Mouse (Mus musculus): Measurements from ENCODE around the gene Prol1.
"Not testable (repeated sequence)": the region's sequence is repeated elsewhere in the genome, so short reads cannot be mapped to it uniquely, and the experiment has no call there.

Gene Prol1

GRCm38 (mm10) chr5:88317012-88317411, at the start of gene Prol1:
Gene Prol1 (plus strand): TSS chr5:88317312.
- in situ Hi-C loops (cut with MboI) = no loop called here

GRCm38 (mm10) chr5:88268619-88269018, 48.5 kb upstream of the Prol1 start, which contains the start of gene Gm7714:
Gene Gm7714 (plus strand): TSS chr5:88268919.
- in situ Hi-C loops (cut with MboI) = no loop called here

DNA sequence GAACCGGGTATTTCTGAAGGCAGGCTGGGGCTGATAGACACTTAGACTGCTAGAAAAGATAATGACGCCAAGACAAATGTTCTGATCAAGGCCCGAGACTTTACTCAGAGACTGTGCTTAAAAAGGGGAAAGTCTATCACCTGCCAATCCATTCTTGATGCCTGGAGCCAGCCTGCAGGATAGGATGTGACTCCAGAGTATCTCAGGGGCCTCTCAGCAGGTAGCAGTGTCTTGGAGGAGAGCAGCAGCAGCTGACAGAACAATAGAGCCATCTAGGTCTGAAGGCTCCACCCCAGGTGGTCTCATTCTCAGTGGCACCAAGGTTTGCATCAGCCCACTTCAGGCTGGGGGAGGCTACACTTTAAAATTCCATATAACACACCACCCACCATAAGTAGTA, 5.8 kb upstream of the Prol1 start:
- in situ Hi-C loops (cut with MboI) = not testable (repeated sequence)

GRCm38 (mm10) chr5:88348533-88348932, 31.4 kb downstream of the Prol1 start:
- in situ Hi-C loops (cut with MboI) = not testable (repeated sequence)

GRCm38 (mm10) chr5:88364768-88365167, 47.7 kb downstream of the Prol1 start:
- in situ Hi-C loops (cut with MboI) = no loop called here

DNA sequence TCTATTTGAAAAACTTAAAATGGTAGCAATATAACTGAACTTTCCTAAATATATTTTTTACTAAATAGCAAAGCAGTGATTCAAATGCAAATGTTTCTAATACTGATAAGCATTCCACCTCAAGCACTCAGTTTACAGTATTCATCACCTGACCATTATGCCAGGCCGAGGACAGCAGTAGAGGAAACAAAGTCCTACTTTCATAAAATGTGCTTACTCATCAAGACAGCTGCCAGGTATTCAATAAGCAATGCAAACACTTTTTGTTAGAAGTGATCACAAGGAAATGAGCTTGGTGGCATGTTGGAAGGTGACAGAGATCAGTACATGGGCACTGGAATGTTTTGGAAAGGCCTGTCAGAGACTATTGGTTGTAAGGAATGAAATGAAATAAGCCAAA, 49.8 kb downstream of the Prol1 start:
- in situ Hi-C loops (cut with MboI) = no loop called here

DNA sequence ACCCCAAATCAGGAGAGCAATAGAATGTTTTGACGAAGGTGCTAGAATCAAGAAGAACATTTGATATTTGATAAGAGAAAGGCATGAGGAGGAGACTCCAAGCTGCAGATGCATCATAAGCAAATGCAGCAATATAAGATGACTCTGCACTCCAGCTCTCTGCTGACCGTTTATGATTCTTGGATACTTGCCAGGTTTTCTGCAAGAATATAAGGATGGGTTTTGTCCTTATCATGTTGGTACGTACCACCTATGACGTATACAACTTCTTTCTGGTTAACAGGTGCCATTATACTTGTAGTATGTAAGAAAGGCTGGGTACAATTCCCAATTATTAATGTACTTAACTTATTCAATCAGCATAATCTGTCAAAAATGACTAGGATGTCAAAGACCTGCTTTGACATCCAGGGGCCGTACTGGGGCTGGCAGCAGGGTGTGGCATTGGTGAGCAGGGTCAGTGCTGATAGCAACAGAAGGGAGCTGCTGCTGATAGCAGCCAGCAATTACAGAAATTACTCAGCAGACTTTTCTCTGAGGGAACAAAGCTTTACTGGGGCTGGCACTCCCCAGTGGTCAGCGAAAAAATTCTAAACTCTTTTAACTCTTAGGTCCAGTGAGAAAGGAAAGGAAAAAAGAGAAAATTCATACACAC, 53.6 kb downstream of the Prol1 start:
- in situ Hi-C loops (cut with MboI) = no loop called here

DNA sequence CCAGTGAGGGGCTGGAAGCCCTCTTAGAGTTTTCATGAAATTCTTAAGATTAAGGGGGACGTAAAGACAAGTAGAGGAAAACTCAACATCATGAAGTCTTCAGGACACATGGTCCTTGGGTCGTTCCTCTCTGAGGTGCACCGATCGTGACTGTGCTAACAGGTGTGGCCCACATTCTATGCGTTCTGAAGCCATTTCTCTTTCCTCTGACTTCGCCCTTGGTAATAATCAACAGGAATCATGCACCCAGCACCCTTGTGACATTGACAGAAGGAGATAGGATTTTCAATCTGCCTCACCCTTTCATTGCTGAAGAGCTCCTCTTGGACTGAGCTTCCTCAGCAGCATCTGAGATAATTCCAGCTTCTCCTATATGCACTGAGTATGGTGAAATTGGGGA, 55.5 kb downstream of the Prol1 start:
- in situ Hi-C loops (cut with MboI) = no loop called here

- in situ Hi-C loops (cut with MboI) = no loop called here
Measured at GRCm38 (mm10) chr5:88375808-88376207, 58.7 kb downstream of the Prol1 start, which contains the start of gene Amtn. Gene Amtn (plus strand): TSS chr5:88376108.
